Mouse (Mus musculus) heart, postnatal 36 days (tissue): ENCODE measurements around the gene Mocs3. TPM values are rescaled to one million over a fixed set of nuclear protein-coding genes. Genes with fewer than 3 reads are reported as not detected.

Source experiments
- total RNA-seq, 2 experiments: library from RNA; stranded (reverse); gene quantifications; 2 replicates each; pipeline ENCODE4 v1.2.3; 2021

The Mocs3 gene
- total RNA-seq, 2 experiments from 2014 or later = 7.9 to 8.0 TPM

Other genes with a start within 250 kb of the Mocs3 start
- under 1 TPM; 0.36 to 0.79 TPM for gene Ripor3, start 220.0 kb upstream of the Mocs3 start, total RNA-seq
- 1 to 10 TPM; 2.7 to 3.1 TPM for gene Pard6b, start 149.6 kb upstream of the Mocs3 start, total RNA-seq
- 10 to 100 TPM; 32.6 to 33.2 TPM for gene Adnp, start 23.5 kb upstream of the Mocs3 start, total RNA-seq
- 10 to 100 TPM; 14.3 to 16.5 TPM for gene Gm20716, start 258 bp upstream of the Mocs3 start, total RNA-seq
- 10 to 100 TPM; 76.0 to 92.6 TPM for gene Dpm1, start within 50 bp of the Mocs3 start, total RNA-seq
- under 1 TPM; 0.08 TPM for gene Kcng1, start 51.1 kb downstream of the Mocs3 start, total RNA-seq